Mouse (Mus musculus) midbrain, embryonic 13.5 days (tissue): Measurements from ENCODE around the gene Gm15217. TPM values are rescaled to one million over a fixed set of nuclear protein-coding genes. Genes with fewer than 3 reads are reported as not detected.
A peak's percentile ranks its signal among the peaks of the same experiment; 100 is the strongest.

ENCODE experiments used
- ATAC-seq: fragments of 200-750 bp; cut with Nextera tagmentation; 2 replicates; pipeline ENCODE4 v1.8.0; 2017; ENCODE audit warnings: mild to moderate bottlenecking, moderate TSS enrichment, moderate library complexity
- H3K27ac ChIP-seq: fragments of 300-500 bp; sonication (generic); 2 replicates; pipeline ENCODE4 v1.5.1; 2015; ENCODE audit warnings: inconsistent platforms, mild to moderate bottlenecking, moderate library complexity
- H3K27me3 ChIP-seq: fragments of 300-500 bp; sonication (generic); 2 replicates; pipeline ENCODE4 v1.6.1; 2015; ENCODE audit warnings: mild to moderate bottlenecking, inconsistent platforms
- H3K36me3 ChIP-seq: fragments of 300-500 bp; sonication (generic); 2 replicates; pipeline ENCODE4 v1.6.1; 2015; ENCODE audit warnings: mild to moderate bottlenecking, inconsistent platforms
- H3K4me1 ChIP-seq: fragments of 300-500 bp; sonication (generic); replicated peaks from 2 replicates; pipeline ENCODE4 v1.6.1; 2015; ENCODE audit warnings: inconsistent platforms
- H3K4me2 ChIP-seq: fragments of 300-500 bp; sonication (generic); replicated peaks from 2 replicates; pipeline ENCODE4 v1.6.1; 2015; ENCODE audit warnings: moderate library complexity, mild to moderate bottlenecking, inconsistent platforms
- H3K4me3 ChIP-seq: fragments of 300-500 bp; sonication (generic); replicated peaks from 2 replicates; pipeline ENCODE4 v1.5.1; 2015; ENCODE audit warnings: mild to moderate bottlenecking, inconsistent platforms
- H3K9ac ChIP-seq: fragments of 300-500 bp; sonication (generic); replicated peaks from 2 replicates; pipeline ENCODE4 v1.6.1; 2015; ENCODE audit warnings: mild to moderate bottlenecking, inconsistent platforms
- H3K9me3 ChIP-seq: fragments of 300-500 bp; sonication (generic); 2 replicates; pipeline ENCODE4 v1.6.1; 2016; ENCODE audit warnings: mild to moderate bottlenecking, inconsistent platforms
- WGBS: fragments of 180-500 bp; shearing (Covaris S2); methylation state at CpG from one replicate; pipeline ENCODE4 v1.1.7; 2015; 5-methylcytosine and 5-hydroxymethylcytosine counted together
- polyA plus RNA-seq: library from polyadenylated mRNA; unstranded; fragments of >200 nt; fragmentation: Nextera tagmentation; extraction: Ambion mirVana; gene quantifications from 2 replicates; pipeline ENCODE4 v1.2.1, GENCODE M21; 2015

Gene Gm15217
- polyA plus RNA-seq, result not detected in 2 replicates

- peaks cover 58% of the 10 kb centered on the region for H3K27me3 ChIP-seq
- WGBS, result 88% methylated on average over 12 of the region's 12 CpGs
Observed at GRCm38 (mm10) chr14:46379285-46379684, at the start of gene Gm15217. Gene Gm15217 (plus strand): TSS chr14:46379414.

GRCm38 (mm10) chr14:46333421-46334237 lies 45.6 kb upstream of the Gm15217 start:
- Histone ChIP-seq H3K27ac (no peak overlapping the region), H3K4me1 (no peaks in the 10 kb centered on the region), H3K27me3 (no peaks in the 10 kb centered on the region), H3K36me3 (no peaks in the 10 kb centered on the region), H3K4me2 (no peak overlapping the region), H3K9me3 (no peaks in the 10 kb centered on the region), H3K4me3 (no peak overlapping the region), H3K9ac (no peak overlapping the region)
- 89% methylated on average over 8 of the region's 8 CpGs for WGBS
- no peak for ATAC-seq

More at GRCm38 (mm10) chr14:46379285-46379684, at the start of gene Gm15217:
- Histone ChIP-seq H3K27ac (no peak within 1 kb of the TSS), H3K4me1 (peaks cover 7% of the 10 kb centered on the region; the same call in 1 of the 2 replicates), H3K4me2 (peak within 1 kb of the TSS; percentile 60), H3K9me3 (no peaks in the 10 kb centered on the region), H3K9ac (peak within 1 kb of the TSS; percentile 44; the same call in 1 of the 2 replicates), H3K36me3 (no peaks in the 10 kb centered on the region), H3K4me3 (peak within 1 kb of the TSS; percentile 32)
- ATAC-seq, result no peak

GRCm38 (mm10) chr14:46338801-46339200 lies 40.4 kb upstream of the Gm15217 start:
- Histone ChIP-seq H3K9ac (no peak overlapping the region), H3K9me3 (no peaks in the 10 kb centered on the region), H3K27ac (no peak overlapping the region), H3K27me3 (no peaks in the 10 kb centered on the region), H3K4me2 (no peak overlapping the region), H3K36me3 (no peaks in the 10 kb centered on the region), H3K4me3 (no peak overlapping the region), H3K4me1 (no peaks in the 10 kb centered on the region)
- 74% methylated on average over 11 of the region's 11 CpGs for WGBS
- ATAC-seq, result no peak

GRCm38 (mm10) chr14:46344750-46345149 lies 34.5 kb upstream of the Gm15217 start:
- Histone ChIP-seq H3K4me3 (no peak overlapping the region), H3K4me2 (no peak overlapping the region), H3K9me3 (peaks cover 3% of the 10 kb centered on the region; the same call in 1 of the 2 replicates), H3K27ac (no peak overlapping the region), H3K27me3 (no peaks in the 10 kb centered on the region), H3K4me1 (no peaks in the 10 kb centered on the region), H3K9ac (no peak overlapping the region), H3K36me3 (no peaks in the 10 kb centered on the region)
- ATAC-seq, result no peak

- Histone ChIP-seq H3K4me3 (no peak overlapping the region), H3K9me3 (no peaks in the 10 kb centered on the region), H3K27me3 (no peaks in the 10 kb centered on the region), H3K4me1 (no peaks in the 10 kb centered on the region), H3K36me3 (no peaks in the 10 kb centered on the region), H3K27ac (no peak overlapping the region), H3K9ac (no peak overlapping the region), H3K4me2 (no peak overlapping the region)
- no peak for ATAC-seq
- WGBS, result 83% methylated on average over 7 of the region's 7 CpGs
Observed at GRCm38 (mm10) chr14:46357286-46357685, 21.9 kb upstream of the Gm15217 start.

GRCm38 (mm10) chr14:46357696-46358095 lies 21.5 kb upstream of the Gm15217 start:
- WGBS, result 87% methylated on average over 8 of the region's 8 CpGs
- Histone ChIP-seq H3K4me3 (no peak overlapping the region), H3K36me3 (no peaks in the 10 kb centered on the region), H3K4me2 (no peak overlapping the region), H3K27me3 (no peaks in the 10 kb centered on the region), H3K4me1 (no peaks in the 10 kb centered on the region), H3K27ac (no peak overlapping the region), H3K9ac (no peak overlapping the region), H3K9me3 (no peaks in the 10 kb centered on the region)
- ATAC-seq, result no peak

- Histone ChIP-seq H3K9ac (no peak overlapping the region), H3K36me3 (no peaks in the 10 kb centered on the region)
- 39% methylated on average over 10 of the region's 10 CpGs for WGBS
Observed at GRCm38 (mm10) chr14:46363209-46363608, 16.0 kb upstream of the Gm15217 start.

GRCm38 (mm10) chr14:46372452-46372851 lies 6.8 kb upstream of the Gm15217 start:
- Histone ChIP-seq H3K4me2 (no peak overlapping the region), H3K27ac (no peak overlapping the region), H3K36me3 (no peaks in the 10 kb centered on the region), H3K4me3 (no peak overlapping the region), H3K27me3 (no peaks in the 10 kb centered on the region), H3K4me1 (no peaks in the 10 kb centered on the region), H3K9me3 (no peaks in the 10 kb centered on the region), H3K9ac (no peak overlapping the region)
- no peak for ATAC-seq
- 46% methylated on average over 9 of the region's 9 CpGs for WGBS

More at GRCm38 (mm10) chr14:46363209-46363608, 16.0 kb upstream of the Gm15217 start:
- ATAC-seq, result no peak
- Histone ChIP-seq H3K4me2 (no peak overlapping the region), H3K4me3 (no peak overlapping the region), H3K27me3 (no peaks in the 10 kb centered on the region), H3K27ac (no peak overlapping the region), H3K4me1 (no peaks in the 10 kb centered on the region), H3K9me3 (no peaks in the 10 kb centered on the region)

GRCm38 (mm10) chr14:46375796-46376195 lies 3.4 kb upstream of the Gm15217 start:
- peaks cover 27% of the 10 kb centered on the region for H3K27me3 ChIP-seq
- ATAC-seq, result no peak
- H3K4me3 ChIP-seq, result no peak overlapping the region
- 82% methylated on average over 5 of the region's 5 CpGs for WGBS
- no peaks in the 10 kb centered on the region for H3K9me3 ChIP-seq
- no peaks in the 10 kb centered on the region for H3K36me3 ChIP-seq
- H3K4me1 ChIP-seq, result peaks cover 6% of the 10 kb centered on the region; the same call in 1 of the 2 replicates
- no peak overlapping the region for H3K27ac ChIP-seq
- no peak overlapping the region for H3K9ac ChIP-seq
- no peak overlapping the region for H3K4me2 ChIP-seq

- peaks cover 69% of the 10 kb centered on the region for H3K27me3 ChIP-seq
- H3K9ac ChIP-seq, result peak overlapping the region; percentile 44; the same call in 1 of the 2 replicates
- no peaks in the 10 kb centered on the region for H3K36me3 ChIP-seq
- peak overlapping the region; percentile 32 for H3K4me3 ChIP-seq
- H3K4me1 ChIP-seq, result peaks cover 10% of the 10 kb centered on the region
- H3K9me3 ChIP-seq, result no peaks in the 10 kb centered on the region
- peak; percentile 67 for ATAC-seq
- no peak overlapping the region for H3K27ac ChIP-seq
- 6% methylated on average over 25 of the region's 31 CpGs for WGBS
- peak overlapping the region; percentile 60 for H3K4me2 ChIP-seq
Observed at GRCm38 (mm10) chr14:46380286-46380721, 1.1 kb downstream of the Gm15217 start.

GRCm38 (mm10) chr14:46381457-46381856 lies 2.2 kb downstream of the Gm15217 start:
- Histone ChIP-seq H3K9me3 (no peaks in the 10 kb centered on the region), H3K4me3 (no peak overlapping the region), H3K4me2 (no peak overlapping the region), H3K9ac (no peak overlapping the region), H3K27me3 (peaks cover 80% of the 10 kb centered on the region), H3K27ac (no peak overlapping the region), H3K36me3 (no peaks in the 10 kb centered on the region), H3K4me1 (peaks cover 22% of the 10 kb centered on the region)
- ATAC-seq, result no peak
- 34% methylated on average over 6 of the region's 6 CpGs for WGBS

GRCm38 (mm10) chr14:46384946-46385691 lies 5.9 kb downstream of the Gm15217 start:
- Histone ChIP-seq H3K27ac (no peak overlapping the region), H3K9me3 (no peaks in the 10 kb centered on the region), H3K4me1 (peaks cover 51% of the 10 kb centered on the region), H3K36me3 (no peaks in the 10 kb centered on the region), H3K9ac (0 out of 2 replicates have a peak overlapping the region, but pooled peaks have one; percentile 42), H3K4me2 (peak overlapping the region; percentile 85), H3K27me3 (peaks cover 96% of the 10 kb centered on the region), H3K4me3 (peak overlapping the region; percentile 53)
- no peak for ATAC-seq
- 10% methylated on average over 14 of the region's 14 CpGs for WGBS
